Mouse (Mus musculus) small intestine, adult 2 months (tissue): ENCODE results near the gene Ak4.

Source experiments
- CTCF ChIP-seq: fragments of 200-500 bp; IDR thresholded peaks from 2 replicates; pipeline ENCODE4 v1.5.1; 2012; ENCODE audit warnings: low read depth, mild to moderate bottlenecking, control low read depth, inconsistent platforms, low read length, moderate library complexity, mixed read lengths; ENCODE audit not compliant: insufficient replicate concordance, insufficient read length; ENCODE audit errors: extremely low read depth
- POLR2A ChIP-seq: fragments of 200-500 bp; IDR thresholded peaks from 2 replicates; pipeline ENCODE4 v1.6.1; 2012; ENCODE audit warnings: low read depth, mild to moderate bottlenecking, control low read depth, inconsistent platforms, low read length, moderate library complexity

DNA sequence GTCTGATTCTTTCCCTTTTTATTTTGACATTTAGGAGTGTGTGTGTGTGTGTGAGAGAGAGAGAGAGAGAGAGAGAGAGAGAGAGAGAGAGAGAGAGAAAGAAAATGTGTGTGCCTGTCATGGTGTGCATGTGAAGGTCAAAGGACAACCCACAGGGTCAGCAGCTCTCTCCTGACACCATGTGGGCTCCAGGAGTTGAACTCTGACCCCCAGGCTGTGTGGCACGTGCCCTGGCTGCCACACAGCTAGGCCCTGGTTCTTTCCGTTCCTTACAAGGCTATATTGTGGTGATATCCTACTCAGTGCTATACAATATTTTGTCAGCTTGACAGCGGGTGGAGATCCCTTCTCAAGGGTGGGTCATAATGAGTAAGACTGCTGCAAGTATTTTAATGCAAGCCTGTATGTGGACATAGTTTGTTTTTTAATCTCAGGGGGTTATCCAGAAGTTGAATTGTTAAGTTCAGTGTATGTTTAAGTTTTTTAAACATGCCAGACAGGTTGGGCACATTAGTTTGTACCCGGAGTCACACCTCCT lies 49.3 kb upstream of the Ak4 start:
- no peak for TF ChIP-seq POLR2A
- no peak for TF ChIP-seq CTCF
